Mouse (Mus musculus) frontal cortex, postnatal 25 days (tissue): ENCODE results near the gene Sycp2.

Experiments
- DNase-seq, 2 experiments: peaks; one replicate each; pipeline ENCODE4 v3.0.0; 2022; ENCODE audit warnings: low spot score in 2 of 2

The Sycp2 gene

DNA sequence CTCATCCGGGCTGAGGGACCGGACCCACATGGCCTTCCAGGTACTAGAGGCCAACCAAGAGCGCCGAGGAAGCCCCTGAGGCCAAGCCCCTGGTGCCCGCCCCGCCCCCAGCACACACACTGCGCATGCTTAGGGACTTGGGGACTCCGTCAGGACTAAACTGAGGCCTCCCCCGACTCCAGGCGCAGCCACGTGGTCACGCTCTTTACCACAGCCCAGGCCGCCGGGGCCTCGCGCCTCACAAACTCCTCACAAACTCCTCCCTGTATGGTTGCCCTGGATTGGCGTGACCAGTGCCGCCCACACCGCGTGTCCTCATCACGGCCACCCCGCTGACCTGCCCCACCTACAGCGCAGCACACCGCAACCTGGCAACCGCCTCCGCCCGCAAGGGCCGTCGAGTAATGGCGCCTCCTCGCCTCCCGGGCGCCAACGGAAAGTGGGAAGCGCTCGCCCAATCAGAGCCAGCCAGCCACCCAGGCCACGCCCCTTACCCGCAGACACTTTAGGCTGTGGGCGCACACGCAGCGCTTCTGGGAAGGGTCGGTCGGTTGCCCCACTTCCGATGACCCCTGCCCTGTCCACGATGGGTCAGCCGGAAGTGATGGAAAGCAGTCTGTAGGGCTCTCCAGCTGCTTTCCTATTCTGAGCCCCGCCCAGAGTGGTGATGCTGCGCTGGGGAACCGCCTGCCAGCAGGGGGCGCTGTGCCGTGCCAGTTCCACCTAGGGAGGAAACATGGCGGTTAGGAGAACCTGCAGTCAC is at the start of gene Sycp2:
Gene Sycp2 (minus strand): TSS at position 633 of the 763 bp plus-strand sequence.
- DNase-seq = no peak

DNA sequence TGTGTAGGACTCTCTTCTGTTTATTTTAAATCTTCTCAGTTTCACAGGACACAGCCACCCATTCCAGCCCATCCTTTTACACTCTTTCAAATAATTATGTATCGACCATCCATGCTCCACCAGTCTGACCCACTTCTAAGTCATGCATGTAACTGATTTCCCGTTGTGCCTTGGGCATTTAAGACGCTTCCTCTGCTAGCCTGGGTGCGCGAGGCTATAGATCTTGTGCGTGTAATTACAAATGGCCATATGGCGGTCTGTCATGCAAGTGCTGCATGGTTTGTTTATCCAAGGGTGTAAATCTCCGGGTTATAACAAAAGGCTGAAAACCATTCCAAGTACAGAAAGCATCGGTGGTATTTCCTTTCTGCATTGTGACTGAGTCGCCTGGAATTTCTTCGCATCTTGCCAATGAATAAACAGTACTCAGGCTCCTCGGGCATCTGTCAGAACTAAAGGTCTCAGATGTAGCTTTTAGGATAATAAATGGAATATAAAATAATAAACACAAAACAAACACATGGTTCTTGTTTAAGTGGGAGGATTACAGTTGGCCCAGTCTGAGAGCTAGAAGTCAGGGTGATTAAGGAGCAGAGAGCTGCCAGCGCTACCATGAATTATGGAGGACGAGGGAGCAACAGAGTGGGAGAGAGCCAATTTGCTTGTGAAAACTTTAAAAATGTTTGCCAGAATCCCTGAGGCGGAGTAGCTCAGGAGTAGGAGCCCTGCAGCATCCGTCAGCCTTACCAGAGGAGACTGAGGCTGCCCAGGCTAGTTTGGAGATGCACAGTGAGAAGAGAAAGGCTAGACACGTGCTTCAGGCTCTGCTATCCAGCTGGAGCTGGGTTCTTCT is 47.4 kb upstream of the Sycp2 start:
- DNase-seq = no peak

DNA sequence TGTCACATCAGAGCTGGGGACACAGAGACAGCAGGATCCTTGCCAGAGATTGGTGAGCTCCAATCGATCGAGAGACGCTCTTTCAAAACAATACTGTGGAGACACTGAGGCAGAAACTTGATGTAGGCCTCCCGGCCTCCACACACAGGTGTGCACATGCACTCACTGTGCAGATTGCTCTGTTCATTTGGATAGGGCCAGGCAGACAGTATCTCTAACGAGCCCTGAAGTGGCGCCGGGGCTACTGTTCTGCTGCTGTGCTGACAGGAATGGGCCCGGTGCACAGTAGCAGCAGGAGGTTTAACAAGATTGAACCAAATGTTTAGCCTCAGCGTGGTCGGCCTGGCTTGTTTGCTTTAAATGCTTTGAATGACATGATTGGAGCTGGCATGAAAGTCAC is 43.5 kb upstream of the Sycp2 start:
- no peak for DNase-seq

DNA sequence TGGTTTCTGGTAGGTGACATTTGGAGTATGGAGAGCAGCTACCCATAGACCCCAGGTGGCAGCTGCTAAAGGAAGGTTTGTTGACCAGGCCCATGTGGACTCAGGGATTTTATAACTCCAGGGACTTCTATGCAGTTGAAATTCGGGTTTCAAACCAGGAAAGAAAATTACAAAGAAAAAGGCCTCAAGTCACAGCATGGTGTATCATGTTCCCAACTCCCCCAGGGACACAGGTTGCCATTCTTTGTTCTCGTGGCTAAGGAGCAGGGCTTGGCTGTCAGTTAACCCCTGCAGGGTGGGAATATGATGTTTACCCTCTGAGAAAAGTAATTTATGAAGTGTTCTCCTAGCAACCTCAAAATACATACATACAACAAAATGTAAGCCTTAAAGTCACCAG is 42.8 kb upstream of the Sycp2 start:
- DNase-seq = no peak

DNA sequence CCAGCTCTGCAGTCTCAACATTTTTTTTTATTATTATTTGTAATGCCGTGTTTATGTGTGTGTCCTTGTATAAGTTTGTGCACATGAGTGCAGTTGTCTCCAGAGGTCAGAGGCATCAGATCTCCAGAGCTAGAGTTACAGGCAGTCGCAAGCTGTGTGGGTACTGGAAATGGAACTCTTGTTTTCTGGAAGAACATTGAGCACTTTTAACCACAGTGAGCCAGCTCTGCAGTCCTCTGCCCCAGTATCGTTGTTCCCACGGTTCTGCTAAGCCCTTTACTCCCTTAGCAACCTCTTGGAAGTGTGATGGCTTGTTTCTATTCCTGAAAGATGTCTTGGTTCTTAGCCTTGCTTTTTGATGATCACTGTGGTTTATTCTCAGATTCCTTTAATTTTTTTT is 41.9 kb upstream of the Sycp2 start:
- DNase-seq = no peak

DNA sequence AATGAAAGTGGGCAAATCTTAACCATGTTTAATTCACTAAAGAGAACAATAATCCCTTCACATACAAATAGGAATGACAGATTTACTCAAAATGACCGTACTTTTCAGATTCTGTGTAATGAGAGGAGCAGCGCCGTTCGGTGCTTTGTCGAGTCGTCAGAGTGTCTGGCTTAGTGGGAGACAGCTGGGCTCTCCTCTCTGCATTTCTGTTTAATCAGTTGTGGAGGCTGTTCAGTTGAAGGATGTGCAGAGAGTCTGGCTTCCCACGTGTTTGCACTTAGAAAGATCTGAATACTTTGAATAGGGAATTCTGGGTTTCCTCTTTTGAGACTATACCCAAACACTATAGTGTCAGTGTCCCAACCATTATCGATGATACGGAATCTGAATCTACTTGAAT is 29.8 kb upstream of the Sycp2 start:
- DNase-seq = no peak

DNA sequence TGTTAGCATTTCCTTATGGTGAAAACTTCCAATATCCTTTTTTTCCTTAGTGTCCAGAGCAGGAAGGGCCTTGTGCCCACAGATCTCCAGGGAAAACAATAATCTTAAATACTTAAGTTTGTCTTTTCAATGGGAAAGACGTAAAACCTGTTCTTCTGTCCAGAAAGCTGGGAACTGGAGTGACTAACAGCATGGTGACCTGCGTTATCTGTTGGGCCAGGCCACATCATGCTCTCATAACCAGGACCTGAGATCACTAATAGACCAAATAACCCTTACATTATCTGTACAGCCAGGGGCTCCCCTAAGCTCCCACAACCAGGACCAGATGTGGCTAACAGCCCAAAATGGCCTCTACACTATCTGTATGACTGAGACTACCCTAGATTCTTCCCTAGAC is 26.4 kb upstream of the Sycp2 start:
- no peak for DNase-seq

DNA sequence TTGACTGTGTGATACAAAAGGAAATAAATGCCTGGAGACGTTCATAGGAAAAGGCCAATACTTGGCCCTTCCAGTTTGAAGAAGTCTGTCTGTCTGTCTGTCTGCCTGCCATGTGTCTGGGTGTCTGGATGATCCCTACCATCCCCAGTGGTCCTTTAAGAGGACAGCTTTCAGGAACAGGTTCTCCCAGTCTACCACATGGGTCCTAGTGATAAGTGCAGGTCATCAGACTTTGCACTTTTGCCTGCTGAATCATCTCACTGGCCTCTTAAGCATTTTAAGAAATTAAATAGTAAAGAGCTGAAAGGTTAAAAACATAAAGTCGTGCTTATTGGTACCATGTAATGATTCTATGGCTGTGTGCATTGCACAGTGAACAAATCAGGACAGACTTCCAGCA is 26.0 kb upstream of the Sycp2 start:
- DNase-seq = no peak

DNA sequence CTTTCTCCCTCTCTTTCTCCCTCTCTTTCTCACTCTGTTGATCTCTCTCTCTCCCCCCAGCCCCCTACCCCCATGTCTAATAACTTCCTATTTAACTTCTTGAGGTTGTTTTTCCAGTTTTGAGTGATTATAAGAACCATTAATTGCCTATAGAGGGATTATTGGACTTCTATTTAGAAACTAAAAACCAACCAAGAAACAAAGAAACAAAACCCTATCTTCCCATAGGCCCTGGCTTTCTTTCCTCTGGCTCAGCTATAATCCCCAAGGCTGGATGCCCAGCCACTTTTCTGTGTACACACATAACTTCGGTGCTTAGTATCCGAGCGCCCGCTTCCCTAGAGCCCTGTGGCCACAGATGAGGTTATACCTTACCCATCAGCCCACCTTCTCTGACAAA is 22.7 kb upstream of the Sycp2 start, which contains the start of gene Cdh26:
Gene Cdh26 (plus strand): TSS at position 301 of the 400 bp plus-strand sequence.
- no peak for DNase-seq

DNA sequence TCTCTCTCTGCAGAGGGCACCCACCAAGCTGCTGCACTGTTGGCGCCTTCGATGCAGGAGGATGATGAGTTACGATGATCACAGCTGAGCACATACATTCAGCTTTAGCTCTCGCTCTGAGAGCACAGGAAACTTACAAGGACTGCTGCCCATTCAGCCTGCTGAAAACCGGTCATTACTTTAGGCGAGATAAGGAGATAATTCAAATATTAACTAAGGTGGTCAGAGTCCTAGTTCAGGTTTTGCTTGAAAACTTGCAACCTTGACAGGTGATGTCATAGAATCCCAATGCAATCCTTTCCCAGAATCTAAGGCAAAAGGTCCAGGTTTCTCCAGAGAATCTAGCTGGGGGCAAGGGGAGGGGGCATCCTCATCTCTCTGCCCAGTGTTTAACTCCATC is 21.9 kb upstream of the Sycp2 start:
- DNase-seq = no peak

DNA sequence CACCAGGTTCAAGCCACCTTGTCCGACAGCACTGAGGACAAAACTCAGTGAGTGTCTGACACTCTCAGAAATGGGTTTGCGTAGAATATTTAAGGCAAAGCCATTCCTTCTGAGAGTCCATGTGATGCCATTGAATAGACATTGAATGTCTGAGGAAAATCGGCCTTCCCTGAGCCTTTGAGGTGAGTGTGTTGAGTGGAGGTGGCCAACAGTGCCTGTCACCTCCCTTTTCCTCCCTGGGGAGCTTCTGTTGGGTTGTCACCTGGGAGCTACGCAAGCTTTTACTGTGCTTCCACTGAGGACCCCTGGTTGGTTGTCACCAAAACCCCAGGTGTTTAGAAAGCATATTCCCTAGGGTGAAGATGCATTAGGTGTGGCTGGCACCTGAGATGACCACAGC is 21.2 kb upstream of the Sycp2 start:
- no peak for DNase-seq

DNA sequence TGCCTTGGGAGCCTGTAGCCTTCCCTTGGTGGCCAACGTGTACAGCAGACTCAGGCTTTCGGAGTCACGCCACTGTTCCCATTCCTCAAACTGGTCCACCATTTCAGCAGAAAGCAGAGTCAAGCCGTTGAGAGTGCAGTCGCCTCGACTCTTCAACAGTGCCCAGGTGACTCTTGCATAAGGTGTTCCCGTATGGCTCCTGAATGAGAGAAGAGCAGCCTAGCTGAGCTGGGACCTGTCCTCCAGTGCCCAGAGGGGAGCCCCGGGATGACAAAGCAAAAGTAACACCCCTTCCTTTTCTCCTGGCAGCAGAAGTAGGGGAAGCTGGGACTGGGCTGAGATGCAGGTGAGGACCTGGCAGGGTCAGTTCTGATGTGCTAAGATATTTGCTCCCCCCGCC is 20.7 kb upstream of the Sycp2 start:
- no peak for DNase-seq

DNA sequence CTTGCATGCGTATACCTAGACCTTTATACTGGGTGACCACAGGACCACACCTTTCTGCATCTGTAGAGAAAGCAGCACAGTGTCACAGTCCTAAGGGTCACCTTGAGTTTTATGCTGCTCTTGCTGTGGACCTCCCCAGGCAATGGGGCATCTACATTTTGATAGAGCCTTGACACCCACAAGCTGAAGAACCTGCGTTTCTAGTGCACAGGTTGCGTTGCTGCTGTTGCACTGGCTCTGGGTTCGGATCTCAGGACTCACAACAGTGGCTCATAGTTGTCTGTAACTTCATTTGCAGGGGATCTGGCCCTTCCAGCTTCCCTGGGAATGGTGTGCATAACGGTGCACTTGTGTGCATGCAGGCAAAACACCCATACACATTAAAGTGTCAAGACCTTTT is 19.7 kb upstream of the Sycp2 start:
- no peak for DNase-seq

DNA sequence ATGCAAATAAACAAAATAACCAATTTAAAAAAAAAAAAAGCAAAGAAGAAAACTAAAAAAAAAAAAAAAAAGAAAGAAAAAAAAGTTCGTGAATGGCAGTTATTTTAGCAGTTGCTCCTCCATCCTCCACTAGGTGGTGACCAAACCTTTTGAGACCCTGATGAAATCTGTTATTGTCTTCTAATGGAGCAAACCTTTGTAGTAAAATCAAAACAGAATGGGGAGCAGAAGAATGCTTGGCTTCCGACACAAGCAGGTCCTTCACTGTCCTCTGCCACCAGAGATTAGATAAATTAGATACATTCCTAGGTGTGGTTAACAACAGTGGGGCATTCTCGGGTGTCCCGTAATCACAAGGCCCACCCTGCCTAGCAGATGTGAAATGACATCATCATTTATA is 18.7 kb upstream of the Sycp2 start:
- peak; percentile 4 to 8 for DNase-seq

DNA sequence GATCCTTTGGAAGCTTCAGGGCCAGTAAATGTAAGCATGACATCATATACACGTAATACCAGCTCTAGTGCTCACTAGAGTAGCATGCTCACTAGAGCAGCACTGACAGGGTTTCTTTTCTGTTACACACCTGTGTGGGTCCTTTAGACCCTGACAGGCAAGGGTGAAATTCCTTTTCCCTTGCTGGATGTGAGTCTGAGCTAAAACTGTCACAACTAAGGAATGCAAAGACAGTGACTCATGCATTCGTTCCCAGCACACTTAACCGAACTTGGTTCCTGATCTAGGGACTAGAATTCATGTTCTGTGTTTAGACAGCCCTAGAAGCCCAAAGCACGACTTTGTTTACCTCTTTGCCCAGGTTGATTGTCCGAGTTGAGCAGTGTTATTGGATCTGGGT is 15.7 kb upstream of the Sycp2 start:
- peak; percentile 1 for DNase-seq

DNA sequence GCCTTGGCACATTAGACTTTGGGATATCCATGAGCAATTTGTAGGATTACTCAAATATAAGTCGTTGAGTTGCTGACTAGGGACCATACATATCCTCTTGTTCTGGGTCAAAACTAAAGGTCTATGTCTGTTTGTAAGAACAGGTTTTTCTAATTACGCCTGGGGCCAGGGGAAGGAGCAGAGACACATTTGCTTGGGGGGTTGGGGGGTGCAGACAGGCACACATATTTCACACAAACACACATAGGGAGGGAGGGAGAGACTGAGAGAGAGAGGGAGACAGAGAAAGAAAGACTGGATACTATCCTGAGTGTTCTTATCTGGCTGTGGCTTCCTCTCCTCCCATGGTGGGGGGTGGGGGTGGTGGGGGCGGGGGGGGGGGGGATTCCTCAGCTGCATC is 14.7 kb upstream of the Sycp2 start:
- DNase-seq = no peak

DNA sequence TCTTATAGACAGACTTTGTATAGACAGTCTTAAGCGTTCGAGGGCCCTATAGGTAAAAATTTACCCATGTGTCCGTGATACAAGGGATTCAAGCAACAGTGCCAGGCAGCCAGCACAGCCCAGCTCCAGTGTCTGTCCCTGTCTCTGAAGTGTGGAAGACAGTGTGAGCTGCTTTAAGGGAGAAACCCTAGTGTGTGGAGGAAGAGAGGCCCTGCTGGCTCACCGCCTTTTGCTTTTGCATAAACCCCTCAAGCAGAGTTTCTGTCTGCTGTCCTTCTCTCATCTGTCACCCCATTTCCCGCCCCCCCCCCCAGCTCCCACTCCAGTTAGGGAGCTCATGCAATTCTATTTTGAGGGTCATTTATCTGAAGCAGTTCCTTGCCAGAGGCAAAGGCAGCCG is 14.1 kb upstream of the Sycp2 start:
- DNase-seq = peak in 1 of 2 experiments; percentile 4

DNA sequence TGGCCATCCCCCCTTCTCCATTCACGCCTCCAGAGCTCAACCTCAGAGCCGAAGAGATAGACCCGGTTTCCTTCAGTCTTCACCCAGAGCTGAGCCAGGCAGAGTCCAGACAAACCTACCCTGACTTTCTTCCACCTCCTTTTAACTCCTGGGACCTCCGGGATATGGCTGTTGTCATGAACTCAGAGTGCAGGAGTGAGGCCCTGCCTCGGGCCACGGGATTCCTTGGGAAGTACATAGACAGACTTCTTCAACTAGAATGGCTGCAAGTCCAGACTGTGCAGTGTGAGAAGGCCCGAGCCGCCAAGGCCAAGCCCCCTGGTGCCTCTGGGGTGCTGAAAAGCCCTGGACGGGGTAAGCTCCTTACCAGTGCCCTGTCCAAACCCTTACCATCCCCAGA is 13.1 kb upstream of the Sycp2 start:
- DNase-seq = peak in 1 of 2 experiments; percentile 3

DNA sequence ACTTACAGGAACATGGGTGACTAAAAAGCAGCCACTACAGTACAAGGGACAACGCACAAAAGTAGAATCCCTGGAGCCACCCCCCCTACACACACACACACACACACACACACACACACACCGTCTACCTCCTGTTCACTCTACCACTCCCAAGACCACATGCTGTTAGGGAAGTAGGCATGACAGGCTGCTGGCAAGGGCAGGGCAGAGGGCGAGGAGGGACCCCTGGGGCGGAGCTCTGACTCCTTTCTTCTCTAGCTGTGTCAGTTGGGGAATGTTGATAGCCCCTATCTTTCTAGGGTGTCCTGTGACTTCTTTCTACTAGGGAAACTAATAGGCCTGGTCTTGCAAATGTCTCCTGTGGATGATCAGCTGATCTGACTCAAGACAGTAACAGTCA is 9.5 kb upstream of the Sycp2 start:
- DNase-seq = peak in 1 of 2 experiments; percentile 3

DNA sequence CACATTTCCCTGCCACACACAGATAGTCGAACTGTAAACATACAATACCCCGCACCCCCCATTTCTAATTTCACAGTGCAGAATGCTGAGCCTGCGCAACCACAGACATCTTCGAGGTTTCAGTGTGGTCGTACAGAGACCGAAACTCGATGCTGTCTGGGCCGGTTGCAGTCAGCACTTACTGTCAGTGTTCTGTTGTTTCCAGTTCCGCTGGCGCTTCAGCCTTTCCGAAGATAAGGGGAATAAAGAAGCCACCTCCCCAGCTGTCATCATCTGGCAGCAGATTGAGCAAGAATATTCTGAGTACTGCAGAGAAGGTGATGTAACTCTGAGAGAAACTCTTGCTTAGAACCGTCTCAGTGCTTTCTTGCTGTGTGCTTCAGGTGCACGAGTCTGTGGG is 8.9 kb upstream of the Sycp2 start:
- DNase-seq = no peak

DNA sequence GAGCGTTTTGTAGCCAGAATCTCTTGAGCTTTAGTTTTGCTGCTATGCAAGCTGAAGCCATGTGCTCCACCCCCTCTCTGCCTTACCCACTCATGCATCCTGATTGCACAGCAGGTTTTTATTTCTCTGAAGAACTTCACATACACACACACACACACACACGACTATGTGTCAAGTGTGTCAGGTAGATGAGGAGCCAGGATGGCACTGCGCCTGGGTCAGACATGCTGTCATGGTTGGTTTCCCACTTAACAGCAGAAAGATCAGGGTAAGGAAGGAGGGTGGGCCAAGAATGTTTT is 7.6 kb upstream of the Sycp2 start:
- no peak for DNase-seq

DNA sequence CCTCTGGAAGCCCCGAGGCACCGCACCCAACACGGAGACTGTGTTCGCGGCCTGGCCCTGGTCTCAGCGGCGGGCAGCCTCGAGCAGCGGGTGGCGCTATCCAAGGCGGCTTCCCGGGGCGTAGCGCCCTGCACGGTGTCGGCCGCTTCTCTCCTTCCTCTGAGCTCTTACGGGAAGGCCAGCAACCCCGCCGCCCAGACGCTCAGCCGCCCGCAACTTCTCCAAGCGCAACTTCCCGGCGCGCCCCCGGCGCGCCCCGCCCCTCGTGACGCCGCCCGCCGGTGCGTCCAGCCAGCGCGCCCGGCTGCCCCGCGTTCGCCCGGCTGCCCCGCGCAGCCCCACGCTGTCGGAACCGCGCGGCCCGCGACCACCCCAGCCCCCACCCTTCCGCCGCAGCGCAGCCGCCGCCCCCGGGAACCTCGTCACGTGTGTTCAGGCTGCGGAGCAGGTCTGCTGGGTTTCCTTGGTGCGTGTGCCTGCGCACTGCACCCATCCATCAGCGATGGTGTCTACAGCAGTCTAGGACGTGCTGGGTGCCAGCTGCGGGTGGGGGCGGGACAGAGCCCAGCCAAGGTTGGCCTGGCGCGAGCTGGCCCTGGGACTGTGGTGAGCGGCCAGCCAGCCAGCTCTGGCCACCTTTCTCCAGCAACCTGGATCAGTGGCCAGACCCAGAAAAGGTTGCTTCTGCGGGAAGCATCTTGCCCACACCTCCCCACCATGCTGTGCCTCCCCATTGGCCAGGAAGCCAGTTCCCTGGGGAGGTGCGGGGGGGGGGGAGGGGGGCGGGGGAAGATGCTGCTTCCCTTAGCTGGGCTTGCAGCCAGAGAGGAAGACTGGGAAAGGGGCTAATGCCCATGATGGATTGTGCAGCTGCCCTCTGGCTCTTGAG is 7.0 kb upstream of the Sycp2 start, which contains the start of the genes Ppp1r3d and Fam217b:
Gene Ppp1r3d (minus strand): TSS at position 212 of the 889 bp plus-strand sequence.
Gene Fam217b (plus strand): TSS at position 264 of the 889 bp plus-strand sequence.
- peak; percentile 35 to 45 for DNase-seq
